Mouse (Mus musculus) heart, embryonic 10.5 days (tissue): Measurements from ENCODE around the gene Atp8a1. TPM values are rescaled to one million over a fixed set of nuclear protein-coding genes. Genes with fewer than 3 reads are reported as not detected.

Source experiments
- DNase-seq: peaks from one replicate; pipeline ENCODE4 v3.0.0-alpha.2; 2017; ENCODE audit warnings: low spot score
- H3K27ac ChIP-seq: fragments of 300-500 bp; sonication (generic); 2 replicates; pipeline ENCODE4 v1.5.1; 2016; ENCODE audit warnings: mild to moderate bottlenecking
- H3K27me3 ChIP-seq: fragments of 300-500 bp; sonication (generic); 2 replicates; pipeline ENCODE4 v1.6.1; 2016; ENCODE audit warnings: mild to moderate bottlenecking; ENCODE audit not compliant: poor library complexity, insufficient read depth, severe bottlenecking
- H3K36me3 ChIP-seq: fragments of 300-500 bp; sonication (generic); 2 replicates; pipeline ENCODE4 v1.6.1; 2016; ENCODE audit warnings: mild to moderate bottlenecking, moderate library complexity
- H3K4me1 ChIP-seq: fragments of 300-500 bp; sonication (generic); 2 replicates; pipeline ENCODE4 v1.6.1; 2016; ENCODE audit warnings: mild to moderate bottlenecking
- H3K4me3 ChIP-seq: fragments of 300-500 bp; sonication (generic); 2 replicates; pipeline ENCODE4 v1.5.1; 2016; ENCODE audit warnings: mild to moderate bottlenecking, moderate library complexity
- H3K9me3 ChIP-seq: fragments of 300-500 bp; sonication (generic); 2 replicates; pipeline ENCODE4 v1.6.1; 2016; ENCODE audit warnings: mild to moderate bottlenecking, moderate library complexity
- WGBS: fragments of 180-500 bp; shearing (Covaris S2); methylation state at CpG from one replicate; pipeline ENCODE4 v1.1.7; 2016; 5-methylcytosine and 5-hydroxymethylcytosine counted together
- polyA plus RNA-seq: library from polyadenylated mRNA; unstranded; fragments of >200 nt; fragmentation: Nextera tagmentation; extraction: Ambion mirVana; gene quantifications from 2 replicates; pipeline ENCODE4 v1.2.1, GENCODE M21; 2016

The Atp8a1 gene
- polyA plus RNA-seq, 1 experiment from 2014 or later, result 16.2 TPM

GRCm38 (mm10) chr5:67685461-67685860, 161.8 kb downstream of the Atp8a1 start:
- Histone ChIP-seq H3K36me3 (no peaks in the 10 kb centered on the region), H3K9me3 (no peaks in the 10 kb centered on the region), H3K27me3 (no peaks in the 10 kb centered on the region), H3K27ac (no peak overlapping the region), H3K4me3 (no peak overlapping the region), H3K4me1 (peaks cover 4% of the 10 kb centered on the region; the same call in 1 of the 2 replicates)
- WGBS, result 42% methylated on average over 5 of the region's 5 CpGs
- peak; percentile 71 for DNase-seq

- 49% methylated on average over 3 of the region's 3 CpGs for WGBS
- DNase-seq, result peak; percentile 30
- Histone ChIP-seq H3K27me3 (no peaks in the 10 kb centered on the region), H3K27ac (no peak overlapping the region), H3K4me3 (no peak overlapping the region), H3K4me1 (no peaks in the 10 kb centered on the region), H3K36me3 (no peaks in the 10 kb centered on the region), H3K9me3 (no peaks in the 10 kb centered on the region)
Observed at GRCm38 (mm10) chr5:67678819-67679218, 168.4 kb downstream of the Atp8a1 start.

GRCm38 (mm10) chr5:67673008-67673407, 174.2 kb downstream of the Atp8a1 start:
- Histone ChIP-seq H3K27ac (no peak overlapping the region), H3K4me1 (no peaks in the 10 kb centered on the region), H3K4me3 (no peak overlapping the region), H3K9me3 (no peaks in the 10 kb centered on the region), H3K36me3 (no peaks in the 10 kb centered on the region), H3K27me3 (no peaks in the 10 kb centered on the region)
- peak; percentile 30 for DNase-seq
- 79% methylated on average over 4 of the region's 4 CpGs for WGBS

- H3K27ac ChIP-seq, result no peak overlapping the region
- WGBS, result 75% methylated on average over 6 of the region's 6 CpGs
- H3K9me3 ChIP-seq, result no peaks in the 10 kb centered on the region
- 0 out of 2 replicates have a peak, but pooled peaks cover 7% of the 10 kb centered on the region for H3K36me3 ChIP-seq
- peak; percentile 58 for DNase-seq
- no peaks in the 10 kb centered on the region for H3K4me1 ChIP-seq
- no peaks in the 10 kb centered on the region for H3K27me3 ChIP-seq
- H3K4me3 ChIP-seq, result no peak overlapping the region
Observed at GRCm38 (mm10) chr5:67670158-67670557, 177.1 kb downstream of the Atp8a1 start.

GRCm38 (mm10) chr5:67669436-67669896, 177.8 kb downstream of the Atp8a1 start:
- 88% methylated on average over 13 of the region's 13 CpGs for WGBS

GRCm38 (mm10) chr5:67662715-67663114, 184.5 kb downstream of the Atp8a1 start:
- no peaks in the 10 kb centered on the region for H3K9me3 ChIP-seq
- WGBS, result 66% methylated on average over 6 of the region's 6 CpGs

More at GRCm38 (mm10) chr5:67669436-67669896, 177.8 kb downstream of the Atp8a1 start:
- Histone ChIP-seq H3K36me3 (0 out of 2 replicates have a peak, but pooled peaks cover 7% of the 10 kb centered on the region), H3K27me3 (no peaks in the 10 kb centered on the region), H3K4me1 (no peaks in the 10 kb centered on the region), H3K4me3 (no peak overlapping the region), H3K9me3 (no peaks in the 10 kb centered on the region), H3K27ac (no peak overlapping the region)
- peak; percentile 50 for DNase-seq

GRCm38 (mm10) chr5:67659864-67660263, 187.4 kb downstream of the Atp8a1 start:
- peaks cover 3% of the 10 kb centered on the region; the same call in 1 of the 2 replicates for H3K4me1 ChIP-seq
- H3K9me3 ChIP-seq, result no peaks in the 10 kb centered on the region
- WGBS, result 92% methylated on average over 9 of the region's 9 CpGs
- no peak overlapping the region for H3K4me3 ChIP-seq
- no peaks in the 10 kb centered on the region for H3K36me3 ChIP-seq
- H3K27ac ChIP-seq, result no peak overlapping the region
- no peaks in the 10 kb centered on the region for H3K27me3 ChIP-seq
- DNase-seq, result peak; percentile 38

More at GRCm38 (mm10) chr5:67662715-67663114, 184.5 kb downstream of the Atp8a1 start:
- Histone ChIP-seq H3K36me3 (0 out of 2 replicates have a peak, but pooled peaks cover 7% of the 10 kb centered on the region), H3K27me3 (no peaks in the 10 kb centered on the region), H3K27ac (no peak overlapping the region), H3K4me3 (no peak overlapping the region), H3K4me1 (no peaks in the 10 kb centered on the region)
- DNase-seq, result no peak

GRCm38 (mm10) chr5:67656821-67657259, 190.4 kb downstream of the Atp8a1 start:
- Histone ChIP-seq H3K9me3 (no peaks in the 10 kb centered on the region), H3K27ac (no peak overlapping the region), H3K4me1 (peaks cover 6% of the 10 kb centered on the region; the same call in 1 of the 2 replicates), H3K4me3 (no peak overlapping the region), H3K36me3 (no peaks in the 10 kb centered on the region), H3K27me3 (no peaks in the 10 kb centered on the region)
- DNase-seq, result peak; percentile 50
- 70% methylated on average over 13 of the region's 13 CpGs for WGBS

- WGBS, result 75% methylated on average over 14 of the region's 14 CpGs
Observed at GRCm38 (mm10) chr5:67655696-67656519, 191.3 kb downstream of the Atp8a1 start.

GRCm38 (mm10) chr5:67654572-67654971, 192.7 kb downstream of the Atp8a1 start:
- H3K4me1 ChIP-seq, result peaks cover 6% of the 10 kb centered on the region; the same call in 1 of the 2 replicates
- 68% methylated on average over 5 of the region's 5 CpGs for WGBS
- H3K36me3 ChIP-seq, result no peaks in the 10 kb centered on the region
- no peaks in the 10 kb centered on the region for H3K27me3 ChIP-seq
- no peaks in the 10 kb centered on the region for H3K9me3 ChIP-seq
- no peak overlapping the region for H3K4me3 ChIP-seq
- H3K27ac ChIP-seq, result no peak overlapping the region
- peak; percentile 56 for DNase-seq

More at GRCm38 (mm10) chr5:67655696-67656519, 191.3 kb downstream of the Atp8a1 start:
- Histone ChIP-seq H3K27me3 (no peaks in the 10 kb centered on the region), H3K9me3 (no peaks in the 10 kb centered on the region), H3K36me3 (no peaks in the 10 kb centered on the region), H3K27ac (no peak overlapping the region), H3K4me1 (peaks cover 6% of the 10 kb centered on the region; the same call in 1 of the 2 replicates), H3K4me3 (no peak overlapping the region)
- peak; percentile 58 for DNase-seq

- WGBS, result 87% methylated on average over 3 of the region's 3 CpGs
- peaks cover 6% of the 10 kb centered on the region; the same call in 1 of the 2 replicates for H3K4me1 ChIP-seq
Observed at GRCm38 (mm10) chr5:67653543-67653942, 193.7 kb downstream of the Atp8a1 start.

GRCm38 (mm10) chr5:67652468-67652867, 194.8 kb downstream of the Atp8a1 start:
- no peaks in the 10 kb centered on the region for H3K36me3 ChIP-seq
- no peak for DNase-seq
- peaks cover 6% of the 10 kb centered on the region; the same call in 1 of the 2 replicates for H3K4me1 ChIP-seq
- H3K27ac ChIP-seq, result no peak overlapping the region
- no peaks in the 10 kb centered on the region for H3K27me3 ChIP-seq
- WGBS, result 93% methylated on average over 4 of the region's 4 CpGs
- H3K9me3 ChIP-seq, result no peaks in the 10 kb centered on the region
- H3K4me3 ChIP-seq, result no peak overlapping the region

More at GRCm38 (mm10) chr5:67653543-67653942, 193.7 kb downstream of the Atp8a1 start:
- H3K9me3 ChIP-seq, result no peaks in the 10 kb centered on the region
- no peak overlapping the region for H3K27ac ChIP-seq
- H3K36me3 ChIP-seq, result no peaks in the 10 kb centered on the region
- DNase-seq, result peak; percentile 54
- H3K27me3 ChIP-seq, result no peaks in the 10 kb centered on the region
- no peak overlapping the region for H3K4me3 ChIP-seq

- Histone ChIP-seq H3K27ac (no peak overlapping the region), H3K4me1 (peaks cover 5% of the 10 kb centered on the region; the same call in 1 of the 2 replicates), H3K36me3 (no peaks in the 10 kb centered on the region), H3K27me3 (no peaks in the 10 kb centered on the region), H3K9me3 (no peaks in the 10 kb centered on the region), H3K4me3 (no peak overlapping the region)
- DNase-seq, result peak; percentile 51
- WGBS, result 85% methylated on average over 5 of the region's 5 CpGs
Observed at GRCm38 (mm10) chr5:67650021-67650420, 197.2 kb downstream of the Atp8a1 start.
